Mouse (Mus musculus): ENCODE data around the gene Sytl1.

Gene Sytl1

GRCm38 (mm10) chr4:133262882-133263281 is at the start of gene Sytl1:
TSS of gene Sytl1 (minus strand) at chr4:133263113.
- no peak for DNase-seq (ENCODE audit: low spot score)

DNA sequence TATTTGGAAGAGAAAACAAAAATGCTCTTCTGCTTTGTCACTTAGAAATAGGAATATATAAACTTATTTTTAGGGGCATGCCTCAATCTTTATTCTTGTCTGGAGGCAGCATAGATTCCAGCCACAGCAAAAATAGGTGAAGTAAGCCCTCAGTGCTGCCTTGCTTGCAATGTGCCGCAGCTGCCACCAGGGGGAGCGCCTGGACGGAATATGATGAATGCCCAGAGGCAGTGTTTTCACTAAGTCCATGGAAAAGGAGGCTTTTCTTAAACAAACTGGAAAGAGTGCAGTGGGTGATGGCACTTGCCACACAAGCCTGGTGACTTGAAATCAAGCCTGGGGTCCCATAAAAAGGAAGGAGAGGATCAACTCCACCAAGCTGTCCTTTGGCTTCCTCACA is 47.0 kb upstream of the Sytl1 start:
- DNase-seq (ENCODE audit: low spot score), result peak; percentile 78

- DNase-seq (ENCODE audit: low spot score), result peak; percentile 40
Measured at GRCm38 (mm10) chr4:133307331-133307730, 44.4 kb upstream of the Sytl1 start.

DNA sequence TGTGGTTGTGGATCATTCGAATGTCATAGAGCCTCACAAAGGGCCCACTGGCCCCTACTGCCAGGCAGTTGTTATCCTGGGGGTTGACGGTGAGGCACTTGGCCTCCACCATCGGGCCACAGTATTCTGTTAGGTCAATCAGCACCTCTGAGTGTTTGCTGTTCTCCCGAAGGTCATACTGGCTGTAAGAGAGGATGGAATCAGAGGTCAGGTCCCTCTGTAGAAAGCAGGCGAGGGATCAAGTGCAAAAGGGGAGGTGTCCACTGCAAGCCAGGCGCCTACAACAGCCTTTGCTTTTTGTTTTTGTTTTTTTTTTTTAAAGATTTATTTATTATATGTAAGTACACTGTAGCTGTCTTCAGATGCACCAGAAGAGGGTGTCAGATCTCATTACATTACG is 42.9 kb upstream of the Sytl1 start:
- no peak for DNase-seq (ENCODE audit: low spot score)

GRCm38 (mm10) chr4:133304770-133305169 is 41.9 kb upstream of the Sytl1 start:
- DNase-seq (ENCODE audit: low spot score), result no peak

DNA sequence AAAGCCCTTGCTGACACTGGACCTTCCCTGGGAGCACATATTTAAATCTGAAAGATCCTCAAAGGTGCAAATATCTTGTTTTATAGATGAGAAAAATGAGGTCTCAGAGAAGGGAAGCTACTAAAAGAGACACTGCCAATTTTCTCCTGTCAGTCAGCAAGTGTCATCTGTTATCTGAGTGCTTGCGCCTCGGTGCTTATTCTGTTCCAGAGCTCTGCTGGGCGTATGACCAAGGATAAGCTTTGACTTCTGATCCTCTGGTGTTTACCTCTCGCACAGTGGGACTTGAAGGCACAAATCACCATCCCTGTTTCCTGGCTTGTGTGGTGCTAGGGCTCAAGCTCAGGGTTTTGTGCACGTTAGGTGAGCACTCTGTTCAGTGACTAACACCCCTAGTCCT is 39.8 kb upstream of the Sytl1 start:
- no peak for DNase-seq (ENCODE audit: low spot score)

GRCm38 (mm10) chr4:133301802-133302201 is 38.9 kb upstream of the Sytl1 start:
- DNase-seq (ENCODE audit: low spot score), result peak; percentile 60

GRCm38 (mm10) chr4:133300421-133300820 is 37.5 kb upstream of the Sytl1 start:
- DNase-seq (ENCODE audit: low spot score), result no peak

DNA sequence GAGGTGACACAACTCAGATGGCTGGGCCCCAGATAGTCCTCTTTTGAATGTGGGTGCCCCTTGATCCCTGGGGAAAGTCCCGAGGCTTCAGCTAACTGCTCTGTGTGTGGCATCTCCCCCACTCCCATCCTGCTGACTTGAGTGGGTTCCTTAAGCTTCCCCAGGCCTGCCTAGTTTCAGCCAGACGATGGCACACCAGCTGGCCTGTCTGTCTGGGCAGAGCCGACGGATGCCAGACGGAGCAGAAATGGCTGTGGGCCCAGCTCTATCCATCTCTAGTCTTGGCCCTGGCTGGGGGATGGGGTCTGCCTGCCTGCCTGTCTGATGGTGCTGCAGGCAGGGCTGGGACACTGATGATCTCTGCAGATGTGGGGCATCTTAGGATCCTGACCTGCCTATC is 36.8 kb upstream of the Sytl1 start:
- no peak for DNase-seq (ENCODE audit: low spot score)

- no peak for DNase-seq (ENCODE audit: low spot score)
Measured at GRCm38 (mm10) chr4:133298516-133299365, 35.8 kb upstream of the Sytl1 start.

DNA sequence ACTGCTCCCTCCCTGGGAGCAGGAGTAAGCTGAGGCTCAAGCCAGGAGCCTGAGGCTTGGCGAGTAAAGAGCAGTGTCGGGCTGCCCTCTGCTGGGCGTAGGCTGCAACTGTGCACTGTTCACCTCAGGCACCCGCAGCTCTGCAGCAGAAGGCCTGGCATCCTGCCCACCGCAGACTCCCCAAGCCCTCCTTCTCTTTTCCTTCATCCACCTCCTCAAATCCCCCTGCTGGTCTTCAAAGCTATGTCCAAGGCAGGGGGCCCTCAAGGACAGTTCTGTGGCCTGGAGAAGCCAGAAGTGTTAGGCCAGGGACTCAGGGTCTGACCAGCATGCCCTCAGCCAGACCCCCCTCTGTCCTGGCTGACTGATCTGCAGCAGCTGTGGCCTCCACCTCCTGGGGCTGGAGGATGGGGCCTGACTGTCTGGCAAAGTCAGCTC is 34.9 kb upstream of the Sytl1 start:
- peak; percentile 50 for DNase-seq (ENCODE audit: low spot score)

GRCm38 (mm10) chr4:133297360-133297759 is 34.4 kb upstream of the Sytl1 start:
- DNase-seq (ENCODE audit: low spot score), result no peak

GRCm38 (mm10) chr4:133294084-133294483 is 31.2 kb upstream of the Sytl1 start:
- DNase-seq (ENCODE audit: low spot score), result no peak

DNA sequence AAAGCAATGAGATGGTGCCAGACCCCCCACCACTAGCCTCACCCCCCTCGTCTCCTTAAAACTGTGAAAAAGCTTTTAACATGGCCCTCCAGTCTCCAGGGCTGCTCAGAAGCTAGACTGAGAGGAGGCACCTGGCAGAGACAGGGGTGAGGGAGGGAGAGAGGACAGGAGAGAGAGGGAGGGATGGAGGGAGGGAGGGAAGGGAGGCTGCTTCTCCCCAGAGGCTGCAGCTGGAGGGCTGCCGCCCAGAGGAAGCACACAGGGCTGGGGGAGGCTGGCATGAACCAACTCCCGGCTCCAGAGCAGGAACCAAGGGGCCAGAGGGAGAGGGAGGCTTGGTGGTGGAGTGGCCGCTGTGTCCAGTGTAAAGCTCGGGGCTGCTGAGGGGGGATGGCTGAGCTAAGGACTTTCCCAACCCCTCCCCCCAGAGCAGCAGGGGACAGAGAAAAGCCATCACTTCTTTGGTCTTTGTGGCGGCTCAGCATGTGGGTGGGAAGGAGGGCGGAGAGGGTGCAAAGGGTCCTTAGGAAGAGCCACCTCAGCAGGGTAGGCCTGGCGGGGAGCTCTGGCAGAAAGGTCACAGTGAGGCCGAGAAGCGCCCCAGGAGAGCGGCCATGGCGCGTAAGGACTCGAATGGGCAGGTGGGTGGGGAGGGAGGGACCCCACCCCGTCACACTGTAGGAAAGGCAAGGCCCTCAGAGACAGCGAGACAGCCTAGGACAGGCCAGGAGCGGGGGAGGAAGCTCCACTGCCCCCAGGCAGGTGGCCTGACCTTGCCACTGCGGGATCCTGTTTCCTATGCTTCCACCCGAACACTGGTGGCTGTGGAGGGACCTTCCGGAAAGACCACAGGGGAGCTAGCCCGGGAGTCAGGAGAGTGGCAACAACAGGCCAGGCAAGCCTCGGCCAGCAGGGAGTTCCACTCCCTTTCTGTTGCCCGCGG is 30.3 kb upstream of the Sytl1 start:
- no peak for DNase-seq (ENCODE audit: low spot score)

DNA sequence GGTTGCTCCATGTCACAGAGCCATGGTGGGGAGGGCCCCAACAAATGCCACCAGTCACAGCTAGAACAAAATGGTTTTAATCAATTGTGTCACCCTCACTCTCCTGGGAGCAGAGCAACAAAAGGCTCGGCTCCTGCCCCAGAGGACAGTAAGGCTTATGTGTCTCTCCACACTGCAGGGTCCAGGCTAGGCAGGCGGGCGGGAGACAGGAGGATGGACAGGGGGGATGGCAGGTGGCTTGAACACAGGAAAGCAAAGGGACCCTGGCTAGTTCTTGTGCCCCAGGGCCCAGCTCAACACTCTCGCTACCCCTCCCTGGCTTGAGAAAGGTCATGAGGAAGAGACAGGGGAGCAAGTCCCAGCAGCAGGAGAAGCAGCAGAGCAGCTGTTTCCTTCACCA is 29.5 kb upstream of the Sytl1 start:
- no peak for DNase-seq (ENCODE audit: low spot score)

GRCm38 (mm10) chr4:133291255-133291654 is 28.3 kb upstream of the Sytl1 start:
- no peak for DNase-seq (ENCODE audit: low spot score)

DNA sequence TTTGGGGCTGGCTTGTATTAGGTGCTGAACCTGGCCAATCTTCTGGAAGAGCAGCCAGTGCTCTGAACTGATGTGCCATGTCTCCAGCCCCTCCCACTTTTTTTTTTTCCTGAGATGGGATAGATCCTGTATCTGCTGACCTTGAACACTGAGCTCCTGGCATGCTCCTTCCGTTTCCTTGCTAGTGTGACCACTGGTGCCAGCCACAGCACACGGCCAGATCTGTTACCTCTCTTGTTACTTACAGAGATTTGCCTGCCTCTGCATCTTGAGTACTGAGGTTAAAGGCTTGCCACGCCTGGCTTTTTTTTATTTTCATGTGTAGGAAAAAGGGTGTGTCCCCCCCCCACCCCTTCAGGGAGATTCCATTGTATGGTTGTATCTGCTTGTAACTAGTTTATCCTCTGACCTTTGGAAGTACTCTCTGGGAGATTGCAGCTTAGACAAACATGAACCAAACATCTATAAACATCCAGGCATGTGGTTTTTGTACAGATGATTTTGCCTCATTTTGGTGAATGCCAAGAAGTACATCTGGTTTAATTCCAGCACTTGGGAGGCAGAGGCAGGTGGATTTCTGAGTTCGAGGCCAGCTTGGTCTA is 23.7 kb upstream of the Sytl1 start:
- DNase-seq (ENCODE audit: low spot score), result no peak

DNA sequence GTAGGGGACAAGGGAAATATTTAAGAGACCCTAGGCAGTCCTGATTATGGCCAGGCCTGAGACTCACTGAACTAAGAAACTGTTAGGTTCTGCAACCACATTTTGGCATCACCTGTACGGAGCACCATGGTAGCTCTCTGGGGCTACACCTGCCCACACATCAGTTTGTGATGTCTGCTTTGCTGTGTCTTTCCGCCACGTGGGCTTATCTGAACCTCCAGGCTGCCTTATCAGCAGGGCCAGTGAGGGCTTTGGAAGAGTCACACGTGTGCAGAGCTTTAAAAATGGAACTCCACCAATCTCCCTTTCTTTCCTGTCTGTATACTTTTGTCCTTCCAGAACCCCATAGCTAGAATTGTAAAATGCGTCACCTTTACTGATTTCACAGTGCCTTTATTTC is 23.0 kb upstream of the Sytl1 start:
- DNase-seq (ENCODE audit: low spot score), result peak; percentile 78

DNA sequence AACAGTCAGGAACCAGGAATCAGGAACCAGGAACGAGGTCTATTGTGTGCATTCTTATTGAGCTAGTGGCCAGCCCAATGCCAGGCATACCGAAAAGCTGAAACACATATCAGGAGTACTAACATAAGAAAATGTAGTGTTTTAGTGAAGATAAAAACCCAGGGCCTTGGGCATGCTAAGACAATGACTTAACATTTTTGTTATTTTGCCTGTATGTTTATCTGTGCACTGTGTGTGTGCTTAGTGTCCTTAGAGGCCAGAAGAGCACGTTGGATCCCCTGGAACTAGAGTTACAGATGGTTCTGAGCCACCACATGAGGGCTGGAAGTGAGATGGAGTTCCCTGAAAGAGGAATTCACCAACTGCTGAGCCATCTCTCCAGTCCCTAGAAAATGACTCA is 22.4 kb upstream of the Sytl1 start:
- DNase-seq (ENCODE audit: low spot score), result no peak

GRCm38 (mm10) chr4:133282656-133283055 is 19.7 kb upstream of the Sytl1 start:
- no peak for DNase-seq (ENCODE audit: low spot score)

DNA sequence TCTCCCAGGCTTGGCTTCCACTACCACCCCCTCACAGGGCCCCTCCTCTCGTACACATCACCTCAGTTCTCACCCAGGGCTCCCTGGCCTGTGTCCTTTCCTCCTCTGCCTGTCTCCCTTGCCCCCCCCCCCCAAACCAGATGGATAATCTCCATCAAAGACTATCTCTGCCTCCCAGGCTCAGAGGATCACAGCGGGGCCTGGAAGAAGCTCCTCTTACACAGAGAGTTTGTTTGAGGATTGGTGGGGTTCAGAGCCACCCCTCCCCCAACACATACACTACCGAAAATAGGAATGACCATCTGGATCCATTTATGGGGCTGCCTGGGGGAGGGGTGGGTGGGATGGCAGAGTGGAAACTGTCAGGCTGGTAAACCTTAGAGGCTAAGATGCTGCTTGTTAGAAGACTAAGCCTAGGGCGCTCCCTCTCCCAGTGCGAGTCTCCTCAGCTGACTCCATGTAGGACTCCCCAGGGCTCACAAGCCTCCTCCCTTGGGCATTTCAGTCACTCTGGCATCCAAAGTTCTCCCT is 19.1 kb upstream of the Sytl1 start:
- DNase-seq (ENCODE audit: low spot score), result no peak

DNA sequence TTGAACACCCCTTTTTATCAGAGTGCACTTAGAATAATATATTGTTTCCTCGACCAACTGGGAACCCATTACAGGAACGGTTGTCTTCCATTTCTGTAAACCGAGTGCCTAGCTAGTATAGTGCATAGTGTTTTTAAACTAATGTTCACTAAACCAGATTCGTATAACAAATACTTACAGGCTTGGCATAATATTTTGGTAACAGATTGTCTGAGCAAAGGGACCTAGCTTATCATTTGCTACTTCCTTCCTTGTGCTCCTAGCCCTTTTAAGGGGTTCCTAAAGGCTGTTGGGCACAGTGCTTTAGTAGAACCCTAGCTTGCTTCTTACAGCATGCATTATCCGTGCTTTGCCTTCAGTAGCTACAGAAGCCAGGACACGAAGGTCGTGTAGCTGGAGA is 18.6 kb upstream of the Sytl1 start:
- no peak for DNase-seq (ENCODE audit: low spot score)

All from spleen, adult 12 weeks (tissue).